Mouse (Mus musculus) testis, adult 2 months (tissue): Measurements from ENCODE around the gene Ttc28. TPM values are rescaled to one million over a fixed set of nuclear protein-coding genes. Genes with fewer than 3 reads are reported as not detected.

Source experiments
- H3K27ac ChIP-seq: fragments of 200-500 bp; 2 replicates; pipeline ENCODE4 v1.5.1; 2012; ENCODE audit warnings: low read depth, low read length; ENCODE audit not compliant: control insufficient read depth, insufficient read depth
- H3K27me3 ChIP-seq: fragments of 200-500 bp; 2 replicates; pipeline ENCODE4 v1.6.1; 2012; ENCODE audit warnings: mild to moderate bottlenecking, low read length, moderate library complexity; ENCODE audit not compliant: control insufficient read depth, insufficient read depth
- H3K36me3 ChIP-seq: fragments of 200-500 bp; 2 replicates; pipeline ENCODE4 v1.6.1; 2012; ENCODE audit warnings: mild to moderate bottlenecking, low read length; ENCODE audit not compliant: control insufficient read depth, insufficient read depth
- H3K4me1 ChIP-seq: fragments of 200-500 bp; 2 replicates; pipeline ENCODE4 v1.6.1; 2012; ENCODE audit warnings: low read length; ENCODE audit not compliant: control insufficient read depth, insufficient read depth
- H3K4me3 ChIP-seq: fragments of 200-500 bp; 2 replicates; pipeline ENCODE4 v1.5.1; 2012; ENCODE audit warnings: low read depth, mild to moderate bottlenecking, low read length, moderate library complexity, mixed read lengths; ENCODE audit not compliant: control insufficient read depth
- CTCF ChIP-seq: fragments of 200-500 bp; IDR thresholded peaks from 2 replicates; pipeline ENCODE4 v1.5.1; 2012; ENCODE audit warnings: low read depth, mild to moderate bottlenecking, inconsistent platforms, low read length, moderate library complexity; ENCODE audit not compliant: control insufficient read depth, insufficient read depth, insufficient replicate concordance
- POLR2A ChIP-seq: fragments of 200-500 bp; IDR thresholded peaks from 2 replicates; pipeline ENCODE4 v1.6.1; 2012; ENCODE audit warnings: low read depth, mild to moderate bottlenecking, inconsistent platforms, low read length, moderate library complexity; ENCODE audit not compliant: control insufficient read depth
- polyA plus RNA-seq: library from polyadenylated mRNA; depleted of rRNA; stranded (reverse); fragments of >200 nt; gene quantifications from 2 replicates; pipeline ENCODE4 v1.2.3, GENCODE M21; 2012

Ttc28 gene
- polyA plus RNA-seq, 1 experiment, result 4.6 TPM

- H3K4me3 ChIP-seq, result no peak overlapping the region
- TF ChIP-seq POLR2A, result no peak
- TF ChIP-seq CTCF, result no peak
- H3K36me3 ChIP-seq, result no peaks in the 10 kb centered on the region
- no peak overlapping the region for H3K27ac ChIP-seq
- no peaks in the 10 kb centered on the region for H3K27me3 ChIP-seq
- no peaks in the 10 kb centered on the region for H3K4me1 ChIP-seq
These were observed 49.7 kb downstream of the Ttc28 start for GRCm38 (mm10) chr5:110929306-110929705.

GRCm38 (mm10) chr5:110936606-110937005, 57.0 kb downstream of the Ttc28 start:
- Histone ChIP-seq H3K36me3 (no peaks in the 10 kb centered on the region; the same call in 1 of the 2 replicates), H3K27me3 (no peaks in the 10 kb centered on the region), H3K27ac (peak overlapping the region; percentile 59; the same call in 1 of the 2 replicates), H3K4me1 (no peaks in the 10 kb centered on the region), H3K4me3 (no peak overlapping the region)
- no peak for TF ChIP-seq POLR2A
- no peak; the same call in 1 of the 2 replicates for TF ChIP-seq CTCF

- no peaks in the 10 kb centered on the region; the same call in 1 of the 2 replicates for H3K36me3 ChIP-seq
- no peak overlapping the region for H3K27ac ChIP-seq
These were observed 64.7 kb downstream of the Ttc28 start for GRCm38 (mm10) chr5:110944326-110944725.

GRCm38 (mm10) chr5:110948476-110949399, 69.1 kb downstream of the Ttc28 start:
- Histone ChIP-seq H3K4me3 (no peak overlapping the region), H3K27ac (no peak overlapping the region), H3K36me3 (no peaks in the 10 kb centered on the region), H3K27me3 (no peaks in the 10 kb centered on the region), H3K4me1 (no peaks in the 10 kb centered on the region)
- TF ChIP-seq POLR2A, result no peak
- TF ChIP-seq CTCF, result no peak

More at GRCm38 (mm10) chr5:110944326-110944725, 64.7 kb downstream of the Ttc28 start:
- TF ChIP-seq POLR2A, result no peak
- no peak for TF ChIP-seq CTCF
- Histone ChIP-seq H3K4me1 (no peaks in the 10 kb centered on the region), H3K27me3 (no peaks in the 10 kb centered on the region), H3K4me3 (no peak overlapping the region)

GRCm38 (mm10) chr5:110949791-110950190, 70.2 kb downstream of the Ttc28 start:
- no peak overlapping the region for H3K27ac ChIP-seq
- no peaks in the 10 kb centered on the region for H3K27me3 ChIP-seq
- H3K4me1 ChIP-seq, result no peaks in the 10 kb centered on the region
- H3K4me3 ChIP-seq, result no peak overlapping the region
- TF ChIP-seq CTCF (no peak), POLR2A (no peak)
- no peaks in the 10 kb centered on the region for H3K36me3 ChIP-seq

GRCm38 (mm10) chr5:110958196-110958595, 78.6 kb downstream of the Ttc28 start:
- Histone ChIP-seq H3K27me3 (no peaks in the 10 kb centered on the region), H3K4me3 (no peak overlapping the region), H3K36me3 (no peaks in the 10 kb centered on the region), H3K27ac (no peak overlapping the region), H3K4me1 (no peaks in the 10 kb centered on the region)
- no peak for TF ChIP-seq POLR2A
- no peak for TF ChIP-seq CTCF

- Histone ChIP-seq H3K27me3 (no peaks in the 10 kb centered on the region), H3K36me3 (no peaks in the 10 kb centered on the region), H3K4me1 (no peaks in the 10 kb centered on the region), H3K27ac (no peak overlapping the region), H3K4me3 (no peak overlapping the region)
- no peak for TF ChIP-seq POLR2A
- TF ChIP-seq CTCF, result no peak
These were observed 80.5 kb downstream of the Ttc28 start for GRCm38 (mm10) chr5:110960067-110960466.
